Mouse (Mus musculus) hindbrain, postnatal 0 days (tissue): ENCODE measurements around the gene Wbp2. TPM values are rescaled to one million over a fixed set of nuclear protein-coding genes. Genes with fewer than 3 reads are reported as not detected.

Experiments used
- ATAC-seq: fragments of 200-750 bp; cut with Nextera tagmentation; 2 replicates; pipeline ENCODE4 v1.8.0; 2017; ENCODE audit warnings: mild to moderate bottlenecking, moderate TSS enrichment, moderate library complexity
- DNase-seq: peaks from one replicate; pipeline ENCODE4 v3.0.0-alpha.2; 2015; ENCODE audit warnings: low spot score
- H3K27ac ChIP-seq: fragments of 300-500 bp; sonication (generic); 2 replicates; pipeline ENCODE4 v1.5.1; 2014; ENCODE audit warnings: mild to moderate bottlenecking
- H3K27me3 ChIP-seq: fragments of 300-500 bp; sonication (generic); 2 replicates; pipeline ENCODE4 v1.6.1; 2014; ENCODE audit warnings: low read length, mixed read lengths; ENCODE audit not compliant: insufficient read depth
- H3K36me3 ChIP-seq: fragments of 300-500 bp; sonication (generic); 2 replicates; pipeline ENCODE4 v1.6.1; 2014; ENCODE audit warnings: low read length, mixed read lengths; ENCODE audit not compliant: insufficient read depth
- H3K4me1 ChIP-seq: fragments of 300-500 bp; sonication (generic); 2 replicates; pipeline ENCODE4 v1.6.1; 2014; ENCODE audit warnings: antibody characterized with exemption, low read length, mixed read lengths; ENCODE audit not compliant: insufficient read depth
- H3K4me2 ChIP-seq: fragments of 300-500 bp; sonication (generic); 2 replicates; pipeline ENCODE4 v1.6.1; 2014; ENCODE audit warnings: low read depth, mild to moderate bottlenecking, low read length, moderate library complexity, mixed read lengths
- H3K4me3 ChIP-seq: fragments of 300-500 bp; sonication (generic); 2 replicates; pipeline ENCODE4 v1.5.1; 2014; ENCODE audit warnings: low read length
- H3K9ac ChIP-seq: fragments of 300-500 bp; sonication (generic); replicated peaks from 2 replicates; pipeline ENCODE4 v1.6.1; 2014; ENCODE audit warnings: mild to moderate bottlenecking, low read length, moderate library complexity, mixed read lengths
- H3K9me3 ChIP-seq: fragments of 300-500 bp; sonication (generic); 2 replicates; pipeline ENCODE4 v1.6.1; 2016; ENCODE audit warnings: low read length, mixed read lengths
- CTCF ChIP-seq: IDR thresholded peaks from 2 replicates; pipeline ENCODE4 v1.5.1; 2016; ENCODE audit warnings: antibody characterized with exemption, control low read depth, low read depth
- WGBS: fragments of 180-500 bp; shearing (Covaris S2); extraction: QIAGEN DNeasy Blood & Tissue Kit; methylation state at CpG from one replicate; pipeline ENCODE4 v1.1.7; 2014; 5-methylcytosine and 5-hydroxymethylcytosine counted together
- polyA plus RNA-seq: library from polyadenylated mRNA; unstranded; fragments of >200 nt; fragmentation: Nextera tagmentation; extraction: Ambion mirVana; gene quantifications from 2 replicates; pipeline ENCODE4 v1.2.1, GENCODE M21; 2015
- total RNA-seq: library from RNA; depleted of rRNA; stranded (reverse); fragments of >200 nt; gene quantifications from 2 replicates; pipeline ENCODE4 v1.2.3, GENCODE M21; 2014; rRNA removed

The Wbp2 gene
- total and polyA plus RNA-seq, 2 experiments from 2014 or later: 171 to 234 TPM

- peaks cover 8% of the 10 kb centered on the region for H3K36me3 ChIP-seq
- H3K4me2 ChIP-seq: no peak overlapping the region
- no peak overlapping the region for H3K4me3 ChIP-seq
- ATAC-seq (no peak), DNase-seq (no peak)
- TF ChIP-seq CTCF: no peak
- H3K9me3 ChIP-seq: no peaks in the 10 kb centered on the region
- peaks cover 2% of the 10 kb centered on the region for H3K4me1 ChIP-seq
- 95% methylated on average over 3 of the region's 3 CpGs for WGBS
- no peaks in the 10 kb centered on the region for H3K27me3 ChIP-seq
- H3K9ac ChIP-seq: no peak overlapping the region
- H3K27ac ChIP-seq: no peak overlapping the region
Observed at GRCm38 (mm10) chr11:116036671-116037070, 50.1 kb downstream of the Wbp2 start.

- ATAC-seq (no peak), DNase-seq (no peak)
- Histone ChIP-seq H3K36me3 (peaks cover 4% of the 10 kb centered on the region; the same call in 1 of the 2 replicates), H3K4me3 (no peak overlapping the region), H3K4me1 (peaks cover 5% of the 10 kb centered on the region), H3K9ac (no peak overlapping the region), H3K27ac (no peak overlapping the region), H3K27me3 (no peaks in the 10 kb centered on the region), H3K4me2 (no peak overlapping the region), H3K9me3 (no peaks in the 10 kb centered on the region)
- no peak for TF ChIP-seq CTCF
- 91% methylated on average over 6 of the region's 6 CpGs for WGBS
Observed at GRCm38 (mm10) chr11:116034584-116034983, 52.2 kb downstream of the Wbp2 start.

GRCm38 (mm10) chr11:116030898-116031845, 55.6 kb downstream of the Wbp2 start:
- Histone ChIP-seq H3K4me1 (peaks cover 8% of the 10 kb centered on the region), H3K36me3 (no peaks in the 10 kb centered on the region), H3K27me3 (no peaks in the 10 kb centered on the region), H3K4me2 (peak overlapping the region; percentile 60), H3K9ac (peak overlapping the region; percentile 92), H3K4me3 (peak overlapping the region; percentile 66), H3K27ac (peak overlapping the region; percentile 100), H3K9me3 (no peaks in the 10 kb centered on the region)
- 24% methylated on average over 14 of the region's 14 CpGs for WGBS
- no peak for DNase-seq
- TF ChIP-seq CTCF: 0 out of 2 replicates have a peak, but pooled peaks have one; percentile 5
- peak; percentile 44 for ATAC-seq

- Histone ChIP-seq H3K27me3 (no peaks in the 10 kb centered on the region), H3K36me3 (no peaks in the 10 kb centered on the region), H3K4me3 (peak within 1 kb of the TSS; percentile 66), H3K9ac (peak within 1 kb of the TSS; percentile 92), H3K4me2 (peak within 1 kb of the TSS; percentile 60), H3K27ac (peak within 1 kb of the TSS; percentile 100), H3K4me1 (peaks cover 8% of the 10 kb centered on the region), H3K9me3 (no peaks in the 10 kb centered on the region)
- no peak for TF ChIP-seq CTCF
- peak; percentile 97 for ATAC-seq
- peak; percentile 100 for DNase-seq
- WGBS: 1% methylated on average over 62 of the region's 67 CpGs
Observed at GRCm38 (mm10) chr11:116030088-116030897, 56.5 kb downstream of the Wbp2 start, which contains the start of gene Unk. Unk (plus strand) TSS chr11:116030322.

- Histone ChIP-seq H3K27me3 (no peaks in the 10 kb centered on the region), H3K4me3 (peak overlapping the region; percentile 66), H3K36me3 (no peaks in the 10 kb centered on the region), H3K9me3 (no peaks in the 10 kb centered on the region), H3K4me1 (peaks cover 8% of the 10 kb centered on the region), H3K9ac (peak overlapping the region; percentile 92), H3K27ac (peak overlapping the region; percentile 100), H3K4me2 (peak overlapping the region; percentile 60)
- WGBS: 87% methylated on average over 6 of the region's 6 CpGs
- ATAC-seq (no peak), DNase-seq (no peak)
- TF ChIP-seq CTCF: no peak
Observed at GRCm38 (mm10) chr11:116029086-116029865, 57.5 kb downstream of the Wbp2 start.

Other genes with a start within 250 kb of the Wbp2 start
- gene Myo15b, start 228.6 kb downstream of the Wbp2 start, total RNA-seq: 0.29 and 0.63 TPM in 2 replicates
- 0.20 and 0.45 TPM in 2 replicates for gene Myo15b, start 228.6 kb downstream of the Wbp2 start, polyA plus RNA-seq
- 2.0 and 2.5 TPM in 2 replicates for gene Smim5, start 187.0 kb downstream of the Wbp2 start, total RNA-seq
- 2.7 and 3.7 TPM in 2 replicates for gene Smim5, start 187.0 kb downstream of the Wbp2 start, polyA plus RNA-seq
- not detected in 2 replicates for gene Smim6, start 175.0 kb downstream of the Wbp2 start, total RNA-seq
- gene Smim6, start 175.0 kb downstream of the Wbp2 start, polyA plus RNA-seq: 0.35 and 0.43 TPM in 2 replicates
- gene Sap30bp, start 153.7 kb downstream of the Wbp2 start, total RNA-seq: 46.4 and 52.8 TPM in 2 replicates
- gene Sap30bp, start 153.7 kb downstream of the Wbp2 start, polyA plus RNA-seq: 39.2 and 42.8 TPM in 2 replicates
- 11.4 and 14.3 TPM in 2 replicates for gene Recql5, start 153.5 kb downstream of the Wbp2 start, total RNA-seq
- 7.9 and 9.9 TPM in 2 replicates for gene Recql5, start 153.5 kb downstream of the Wbp2 start, polyA plus RNA-seq
- 1.7 and 3.1 TPM in 2 replicates for gene Itgb4, start 112.3 kb downstream of the Wbp2 start, total RNA-seq
- 2.2 and 2.8 TPM in 2 replicates for gene Itgb4, start 112.3 kb downstream of the Wbp2 start, polyA plus RNA-seq
- 51.5 and 52.3 TPM in 2 replicates for gene Galk1, start 74.3 kb downstream of the Wbp2 start, total RNA-seq
- 60.3 and 61.7 TPM in 2 replicates for gene Galk1, start 74.3 kb downstream of the Wbp2 start, polyA plus RNA-seq
- 603 and 627 TPM in 2 replicates for gene H3f3b, start 59.0 kb downstream of the Wbp2 start, total RNA-seq
- gene H3f3b, start 59.0 kb downstream of the Wbp2 start, polyA plus RNA-seq: 2,179 and 2,253 TPM in 2 replicates
- 47.1 and 50.2 TPM in 2 replicates for gene Unk, start 56.7 kb downstream of the Wbp2 start, total RNA-seq
- 22.8 and 24.5 TPM in 2 replicates for gene Unk, start 56.7 kb downstream of the Wbp2 start, polyA plus RNA-seq
- 0.65 and 1.3 TPM in 2 replicates for gene Unc13d, start 9.0 kb downstream of the Wbp2 start, total RNA-seq
- gene Unc13d, start 9.0 kb downstream of the Wbp2 start, polyA plus RNA-seq: 0.65 and 0.96 TPM in 2 replicates
- 14.2 and 17.0 TPM in 2 replicates for gene Trim47, start 40.2 kb upstream of the Wbp2 start, total RNA-seq
- gene Trim47, start 40.2 kb upstream of the Wbp2 start, polyA plus RNA-seq: 9.5 and 10.1 TPM in 2 replicates
- 8.2 and 9.6 TPM in 2 replicates for gene Trim65, start 44.1 kb upstream of the Wbp2 start, total RNA-seq
- 2.4 TPM in 2 replicates for gene Trim65, start 44.1 kb upstream of the Wbp2 start, polyA plus RNA-seq
- gene Mrpl38, start 51.9 kb upstream of the Wbp2 start, total RNA-seq: 83.9 and 94.0 TPM in 2 replicates
- 71.9 and 73.3 TPM in 2 replicates for gene Mrpl38, start 51.9 kb upstream of the Wbp2 start, polyA plus RNA-seq
- gene Fbf1, start 81.2 kb upstream of the Wbp2 start, total RNA-seq: 68.1 and 73.5 TPM in 2 replicates
- 33.8 and 35.3 TPM in 2 replicates for gene Fbf1, start 81.2 kb upstream of the Wbp2 start, polyA plus RNA-seq
- 66.6 and 74.8 TPM in 2 replicates for gene Ten1, start 111.9 kb upstream of the Wbp2 start, total RNA-seq
- 101 and 110 TPM in 2 replicates for gene Ten1, start 111.9 kb upstream of the Wbp2 start, polyA plus RNA-seq
- gene Acox1, start 112.0 kb upstream of the Wbp2 start, total RNA-seq: 109 and 112 TPM in 2 replicates
- 63.4 and 65.0 TPM in 2 replicates for gene Acox1, start 112.0 kb upstream of the Wbp2 start, polyA plus RNA-seq
- gene Evpl, start 151.1 kb upstream of the Wbp2 start, total RNA-seq: 2.8 and 2.9 TPM in 2 replicates
- 1.6 TPM in 2 replicates for gene Evpl, start 151.1 kb upstream of the Wbp2 start, polyA plus RNA-seq
- gene Srp68, start 187.2 kb upstream of the Wbp2 start, total RNA-seq: 18.3 and 22.5 TPM in 2 replicates
- 50.4 and 50.8 TPM in 2 replicates for gene Srp68, start 187.2 kb upstream of the Wbp2 start, polyA plus RNA-seq
- gene Galr2, start 193.9 kb upstream of the Wbp2 start, total RNA-seq: 0.40 TPM in 1 of 2 replicates, not detected in the other
- 0.34 and 0.44 TPM in 2 replicates for gene Galr2, start 193.9 kb upstream of the Wbp2 start, polyA plus RNA-seq
- 84.6 and 95.3 TPM in 2 replicates for gene Exoc7, start 220.2 kb upstream of the Wbp2 start, total RNA-seq
- gene Exoc7, start 220.2 kb upstream of the Wbp2 start, polyA plus RNA-seq: 128 TPM in 2 replicates
- 37.6 and 40.0 TPM in 2 replicates for gene Foxj1, start 248.4 kb upstream of the Wbp2 start, total RNA-seq
- gene Foxj1, start 248.4 kb upstream of the Wbp2 start, polyA plus RNA-seq: 15.5 and 16.6 TPM in 2 replicates